Mouse (Mus musculus) liver, embryonic 16.5 days (tissue): Measurements from ENCODE around the gene Stat4. TPM values are rescaled to one million over a fixed set of nuclear protein-coding genes. Genes with fewer than 3 reads are reported as not detected.

Source experiments
- polyA plus RNA-seq: library from polyadenylated mRNA; unstranded; fragments of >200 nt; fragmentation: Nextera tagmentation; extraction: Ambion mirVana; gene quantifications from 2 replicates; pipeline ENCODE4 v1.2.1, GENCODE M21; 2015

The Stat4 gene
- polyA plus RNA-seq, 1 experiment from 2014 or later: 1.6 TPM

Other genes starting within 250 kb of the Stat4 start
- gene Myo1b, start 71.1 kb upstream of the Stat4 start, polyA plus RNA-seq: 10.6 and 11.5 TPM in 2 replicates
- 19.8 TPM in 2 replicates for gene Stat1, start 132.3 kb downstream of the Stat4 start, polyA plus RNA-seq
- 3.7 and 3.9 TPM in 2 replicates for gene Gls, start 246.1 kb downstream of the Stat4 start, polyA plus RNA-seq